Mouse (Mus musculus): ENCODE data around the gene Gucd1. TPM values are rescaled to one million over a fixed set of nuclear protein-coding genes. Genes with fewer than 3 reads are reported as not detected.
"Not testable (repeated sequence)": the region's sequence is repeated elsewhere in the genome, so short reads cannot be mapped to it uniquely, and the experiment has no call there.

Gene Gucd1
- total RNA-seq (2021): 10 to 100 TPM; 50.4 to 52.1 TPM
- long read RNA-seq, experiment 1, transcript Gucd1-201 (6 exons, 3,500 nt): major isoform, 37 of 60 reads
- long read RNA-seq, experiment 1, partial matches to known transcripts: 2 of 60 reads
- long read RNA-seq, experiment 1, other reads (novel, unspliced or antisense): 21 of 60 reads
- long read RNA-seq, experiment 2, transcript Gucd1-201 (6 exons, 3,500 nt): major isoform, 71 of 87 reads
- long read RNA-seq, experiment 2, partial matches to known transcripts: 6 of 87 reads
- long read RNA-seq, experiment 2, other reads (novel, unspliced or antisense): 10 of 87 reads

DNA sequence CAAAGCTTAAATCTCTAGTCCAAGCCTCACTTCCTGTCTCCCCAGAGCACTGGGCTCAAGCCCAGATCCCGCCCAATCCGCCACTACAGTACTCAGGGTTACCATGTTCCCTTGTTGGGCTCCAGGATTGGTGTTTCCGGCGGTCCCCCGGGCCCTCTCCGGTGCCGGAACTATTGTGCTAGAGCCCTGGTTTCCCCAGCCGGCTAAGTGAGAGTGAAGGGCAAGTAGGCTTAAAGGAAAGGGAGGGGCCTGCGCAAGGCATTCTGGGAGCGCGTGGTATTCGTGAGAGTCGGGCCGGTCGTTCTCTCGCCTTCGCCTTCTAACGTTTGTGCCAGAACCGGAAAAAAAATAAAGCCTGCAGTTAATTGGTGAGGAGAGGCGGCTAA lies at the start of gene Gucd1:
Gucd1 (minus strand) TSS at position 215 of the 386 bp plus-strand sequence.
- DNase-seq: peak; percentile 97

DNA sequence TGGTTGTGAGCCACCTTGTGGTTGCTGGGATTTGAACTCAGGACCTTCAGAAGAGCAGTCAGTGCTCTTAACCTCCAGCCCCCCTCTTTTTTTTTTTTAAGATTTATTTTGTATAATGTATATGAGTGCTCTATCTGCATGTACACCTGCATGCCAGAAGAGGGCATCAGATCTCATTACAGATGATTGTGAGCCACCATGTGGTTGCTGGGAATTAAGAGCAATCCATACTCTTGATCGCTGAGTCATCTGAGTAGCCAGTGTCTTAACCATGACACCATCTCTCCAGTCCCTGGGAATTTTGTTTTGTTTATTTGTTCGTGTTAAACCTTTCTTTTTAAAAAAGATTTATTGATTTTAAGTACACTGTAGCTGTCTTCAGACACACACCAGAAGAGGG lies 49.0 kb upstream of the Gucd1 start:
- not testable (repeated sequence) for DNase-seq

DNA sequence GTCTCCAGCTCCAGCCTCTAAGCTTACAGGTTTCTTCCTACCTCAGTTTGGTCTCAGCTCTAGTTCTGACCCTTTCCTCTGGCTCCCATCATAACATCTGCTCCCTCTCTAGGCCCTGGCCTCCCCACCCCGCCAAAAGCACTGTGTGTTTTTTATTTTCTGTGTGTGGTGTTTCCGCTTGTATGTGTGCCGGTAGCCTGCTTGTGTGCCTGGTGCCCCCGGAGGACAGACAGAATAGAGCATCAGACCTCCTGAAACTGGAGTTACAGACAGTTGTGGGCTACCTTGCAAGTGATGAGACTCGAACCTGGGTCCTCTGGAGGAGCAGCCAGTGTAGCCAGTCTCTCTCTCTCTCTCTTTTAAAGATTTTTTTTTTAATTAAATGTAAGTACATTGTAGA lies 48.5 kb upstream of the Gucd1 start:
- DNase-seq: no peak

GRCm38 (mm10) chr10:75565906-75566305 lies 48.1 kb upstream of the Gucd1 start:
- no peak for DNase-seq

- DNase-seq: no peak
Observed at GRCm38 (mm10) chr10:75565436-75565835, 47.7 kb upstream of the Gucd1 start.

- DNase-seq: no peak
Observed at GRCm38 (mm10) chr10:75564687-75565265, 47.0 kb upstream of the Gucd1 start.

GRCm38 (mm10) chr10:75562596-75562995 lies 44.8 kb upstream of the Gucd1 start:
- no peak for DNase-seq

DNA sequence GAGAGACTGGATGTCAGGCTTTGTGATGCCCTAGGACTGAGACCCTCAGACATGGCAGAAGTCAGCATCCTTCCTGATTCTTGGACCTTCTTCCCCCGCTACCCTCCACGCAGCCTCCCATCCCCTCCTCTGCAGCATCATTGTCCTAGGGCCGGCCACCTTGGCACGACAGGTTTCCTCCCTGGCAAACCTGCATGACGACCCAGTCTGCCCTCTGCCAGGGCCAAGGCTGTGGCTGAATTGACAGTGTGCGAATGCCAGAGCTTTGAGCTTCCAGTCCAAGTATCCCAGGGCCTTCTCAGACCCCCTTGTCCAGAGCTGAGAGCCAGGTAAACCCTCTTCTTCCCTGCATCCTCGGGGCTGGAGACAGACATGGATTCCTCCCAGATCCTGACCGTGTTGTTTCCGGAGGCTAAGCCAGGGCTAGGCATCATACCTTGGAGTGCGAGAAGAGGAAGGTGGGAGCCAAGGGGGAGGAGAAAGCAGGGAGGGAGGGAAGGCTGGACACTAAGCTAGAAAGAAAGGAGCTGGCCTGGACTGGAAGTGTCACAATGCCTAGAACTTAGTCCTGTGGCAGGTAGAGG lies 43.4 kb upstream of the Gucd1 start, which contains the start of gene Ggt1:
Ggt1 (plus strand) TSS at position 534 of the 584 bp plus-strand sequence.
- no peak for DNase-seq

DNA sequence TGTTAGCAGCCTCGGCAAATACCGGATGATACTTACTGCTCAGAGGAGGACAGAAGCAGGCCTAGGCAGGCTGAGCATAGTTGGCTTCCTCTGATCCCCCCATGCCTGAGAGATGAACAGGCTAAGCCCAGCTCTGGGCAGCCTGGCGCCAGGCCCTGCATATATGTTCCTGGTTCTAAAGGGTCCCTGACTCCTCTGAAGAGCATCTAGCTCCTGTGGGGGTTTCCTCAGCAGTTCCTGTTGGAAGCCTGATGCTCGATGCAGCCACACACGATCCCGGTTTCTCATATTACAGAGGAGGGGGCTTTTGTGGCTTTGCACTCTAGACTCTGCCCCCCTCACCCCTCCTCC lies 42.8 kb upstream of the Gucd1 start:
- DNase-seq: no peak

DNA sequence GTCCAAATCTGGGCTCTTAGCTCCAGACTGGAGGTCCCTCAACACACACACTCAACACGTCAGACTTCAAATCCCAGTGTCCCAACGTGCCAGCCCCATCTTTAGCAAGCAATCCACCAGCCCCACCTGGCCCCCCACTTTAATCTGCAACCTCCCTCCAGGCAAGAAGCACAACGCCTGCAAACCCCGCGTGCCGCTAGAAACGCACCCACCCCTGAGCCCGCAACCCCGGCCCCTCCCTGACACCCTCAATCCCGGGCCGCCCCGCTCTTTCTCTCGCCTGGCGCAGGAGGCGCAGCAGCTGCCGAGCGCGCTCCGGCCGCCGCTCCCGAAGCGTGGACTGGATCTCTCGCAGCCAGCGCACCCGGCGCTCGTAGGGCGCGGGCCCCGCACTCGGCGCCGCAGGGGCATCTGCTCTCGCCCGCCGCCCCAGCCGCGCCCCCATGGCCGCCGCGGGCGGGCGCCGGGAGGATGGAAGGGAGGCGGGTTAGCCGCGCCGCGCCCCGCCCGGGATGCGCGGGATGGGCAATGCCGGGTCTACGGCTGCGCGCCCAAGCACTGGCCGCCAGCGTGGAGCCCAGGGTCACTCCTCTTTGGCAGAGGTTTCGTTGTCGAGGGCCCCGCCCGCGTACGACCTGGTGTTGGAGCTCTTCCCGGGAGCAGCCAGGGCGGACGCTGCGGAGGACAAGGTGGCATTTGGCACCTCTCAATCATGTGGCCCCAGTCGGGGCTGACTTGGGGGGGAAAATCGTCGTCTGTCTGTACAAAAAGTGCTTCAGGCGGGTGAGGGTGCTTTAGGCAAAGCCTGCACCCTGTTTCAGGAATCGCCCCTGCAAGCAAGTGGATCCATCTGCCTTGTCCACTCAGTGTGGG lies 42.1 kb upstream of the Gucd1 start, which contains the start of gene Lrrc75b:
Lrrc75b (minus strand) TSS at position 655 of the 873 bp plus-strand sequence.
- peak; percentile 65 for DNase-seq

- DNase-seq: no peak
Observed at GRCm38 (mm10) chr10:75559041-75559675, 41.4 kb upstream of the Gucd1 start.

- no peak for DNase-seq
Observed at GRCm38 (mm10) chr10:75558515-75558914, 40.7 kb upstream of the Gucd1 start.

GRCm38 (mm10) chr10:75556026-75556425 lies 38.3 kb upstream of the Gucd1 start:
- no peak for DNase-seq

DNA sequence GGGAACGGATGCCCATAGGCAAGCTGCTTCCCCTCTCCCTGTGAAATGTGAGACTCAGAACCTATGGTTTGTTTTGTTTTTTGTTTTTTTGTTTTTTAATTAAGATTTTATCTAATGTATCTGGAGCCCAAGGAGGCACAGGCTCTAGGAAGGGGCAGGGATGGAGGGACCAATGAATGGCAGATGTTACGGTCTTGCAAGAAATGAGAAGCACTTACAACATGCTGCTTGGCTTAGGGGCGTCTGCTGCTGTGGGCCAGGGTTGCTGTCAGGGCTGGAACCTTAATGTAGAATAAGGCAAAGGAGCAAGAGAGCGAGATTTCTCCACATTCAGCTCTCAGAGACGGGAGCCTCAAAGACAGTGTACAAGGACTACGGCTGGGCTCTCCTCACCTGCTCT lies 37.8 kb upstream of the Gucd1 start:
- no peak for DNase-seq

GRCm38 (mm10) chr10:75554090-75554489 lies 36.3 kb upstream of the Gucd1 start:
- no peak for DNase-seq

DNA sequence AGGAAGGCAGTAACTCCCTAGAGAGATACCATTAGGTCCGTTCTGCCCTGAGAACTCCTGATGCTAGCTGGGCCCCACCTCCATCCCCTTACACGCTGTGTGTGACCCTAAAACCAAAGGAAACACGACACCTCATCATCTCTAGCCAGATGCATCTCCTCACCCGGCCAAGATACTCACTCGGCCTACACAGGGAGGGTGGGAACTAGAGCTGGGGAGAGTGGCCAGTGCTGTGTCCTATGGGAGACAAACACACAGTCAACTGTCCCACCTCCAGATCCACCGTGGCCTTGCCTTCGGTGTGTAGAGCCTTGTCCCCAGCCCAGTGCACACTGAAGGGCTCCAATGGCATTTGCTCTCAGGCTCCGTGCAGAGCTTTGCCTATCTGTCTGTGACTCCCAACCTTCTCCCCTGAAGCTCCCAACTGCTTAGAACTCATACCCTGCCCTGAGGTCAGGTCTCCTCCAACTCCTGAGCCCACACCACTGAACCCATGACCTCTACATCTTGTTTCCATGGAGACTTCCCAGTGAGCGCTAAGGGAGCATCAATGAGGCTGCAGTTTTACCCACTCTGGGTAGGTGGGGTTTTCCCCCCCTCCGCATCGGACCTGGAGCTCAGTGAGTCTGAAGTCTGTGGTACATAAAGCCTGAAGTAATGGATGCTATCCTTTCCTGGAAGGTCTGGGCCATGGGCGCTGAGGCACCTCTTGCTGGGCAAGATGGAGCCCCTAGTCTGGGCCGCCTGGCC lies 35.1 kb upstream of the Gucd1 start:
- no peak for DNase-seq

DNA sequence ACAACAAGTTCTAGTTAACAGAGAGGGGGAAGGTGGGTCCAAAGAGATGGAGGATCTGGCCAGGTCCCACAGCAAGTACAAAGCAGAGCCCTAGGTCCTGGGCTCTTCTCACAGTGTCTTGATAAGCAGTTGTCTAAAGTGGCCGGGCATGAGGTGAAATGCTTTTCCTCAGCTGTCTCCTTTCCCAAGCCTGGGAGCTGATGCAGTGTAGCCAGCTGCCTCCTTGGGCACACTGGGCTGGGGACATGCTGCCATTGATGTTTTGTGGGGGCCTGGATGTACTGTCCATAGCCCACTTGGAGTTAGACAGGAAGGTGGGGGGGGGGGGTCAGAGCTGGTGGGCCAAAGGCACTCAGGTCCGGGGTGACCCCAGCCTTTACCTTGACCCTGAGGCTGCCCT lies 34.3 kb upstream of the Gucd1 start:
- DNase-seq: no peak

DNA sequence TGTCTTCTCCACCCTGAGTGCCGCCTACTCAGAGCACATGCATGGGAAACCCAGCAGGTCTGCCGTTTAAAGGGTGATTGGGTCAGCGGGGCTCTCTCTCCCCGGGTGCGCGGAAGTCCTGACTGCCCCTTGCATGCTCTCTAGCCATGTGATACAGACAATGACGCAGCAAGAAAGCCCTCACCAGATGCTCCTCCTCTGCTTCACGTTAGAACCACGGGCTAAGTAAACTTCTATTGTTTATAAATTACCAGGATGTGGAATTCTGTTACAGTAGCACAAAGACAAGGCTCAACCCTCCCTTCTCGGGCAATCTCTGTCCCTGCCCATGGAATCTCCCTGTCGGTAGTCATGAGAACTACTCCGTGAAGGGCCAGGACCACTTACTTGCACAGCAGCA lies 33.4 kb upstream of the Gucd1 start:
- no peak for DNase-seq

GRCm38 (mm10) chr10:75549886-75550285 lies 32.1 kb upstream of the Gucd1 start:
- DNase-seq: no peak

- DNase-seq: no peak
Observed at GRCm38 (mm10) chr10:75548486-75548885, 30.7 kb upstream of the Gucd1 start.

DNA sequence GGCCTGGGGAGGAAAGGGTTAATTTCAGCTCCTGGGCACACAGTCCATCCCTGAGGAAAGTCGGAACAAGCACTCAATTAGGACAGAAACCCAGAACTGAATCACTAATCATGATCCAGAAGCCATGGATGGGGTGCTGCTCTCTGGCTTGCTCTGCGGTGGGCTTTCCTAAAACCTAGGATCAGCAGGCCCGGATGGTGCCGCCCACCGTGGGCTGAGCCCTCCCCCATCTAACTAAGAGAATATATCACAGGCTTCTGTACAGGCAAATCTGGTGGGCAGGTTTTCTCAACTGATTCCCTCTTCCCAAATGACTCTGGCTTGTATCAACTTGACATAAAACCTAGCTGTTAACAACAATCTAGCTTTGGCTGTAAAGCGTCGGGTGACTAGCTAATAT lies 30.1 kb upstream of the Gucd1 start:
- no peak for DNase-seq
